11 mouse cellular contexts compared by ENCODE assay signal in the genomic region with DNA sequence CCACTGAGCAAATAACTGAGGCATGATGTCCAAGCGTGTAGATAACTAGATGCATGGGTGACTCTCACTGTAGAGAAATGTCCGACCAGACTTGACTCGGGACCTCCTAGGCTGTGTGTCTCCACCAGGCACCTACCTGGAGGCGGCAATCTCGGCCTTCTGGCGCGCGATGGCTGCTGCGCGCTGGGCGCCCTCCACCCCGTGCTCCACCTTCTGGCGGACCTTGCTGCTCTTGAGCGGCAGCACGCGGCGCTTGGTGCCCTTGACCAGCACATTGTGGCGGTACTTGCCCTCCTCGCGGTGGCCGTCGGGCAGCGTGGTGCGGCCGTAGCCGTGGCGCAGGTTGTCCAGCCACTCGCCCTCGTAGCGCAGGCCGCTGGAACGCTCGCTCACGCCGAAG. TPM values are rescaled to one million over a fixed set of nuclear protein-coding genes. Genes with fewer than 3 reads are reported as not detected.
DNase-seq lines count a peak whose midpoint lies in the region; ATAC-seq and TF ChIP-seq lines count a peak whose summit lies in the region.
"Had no signal": no experiment of that assay in that cellular context is flagged by ENCODE, and none has a peak within 500 bp of the region (broad histone marks: within the 10 kb centered on the region; RNA-seq: fewer than 3 reads in every experiment).

No protein-coding gene starts in this region.

- H3K4me2 ChIP-seq in intestine, embryonic 15.5 days (replicated peaks), result peak overlapping the region; percentile 24; the same call in 1 of the 2 replicates
- H3K4me2 ChIP-seq in intestine, postnatal 0 days (replicated peaks; ENCODE audit: low read depth), result no peak overlapping the region
- 0 out of 2 replicates have a peak overlapping the region, but pooled peaks have one; percentile 37 for H3K4me2 ChIP-seq in limb, embryonic 13.5 days (replicated peaks)

- no peaks in the 10 kb centered on the region for H3K27me3 ChIP-seq in heart, adult 2 months (ENCODE audit: control insufficient read depth, insufficient read depth, low read length)
- peaks cover 33% of the 10 kb centered on the region for H3K27me3 ChIP-seq in intestine, embryonic 15.5 days (replicated peaks)
- peaks cover 14% of the 10 kb centered on the region for H3K27me3 ChIP-seq in intestine, postnatal 0 days (replicated peaks; ENCODE audit: control insufficient read depth, insufficient read depth, low read length)
- H3K27me3 ChIP-seq in limb, embryonic 13.5 days, result peaks cover 54% of the 10 kb centered on the region
- H3K27me3 ChIP-seq in thymus, adult 2 months (ENCODE audit: control insufficient read depth, insufficient read depth, low read length), result no peaks in the 10 kb centered on the region

- WGBS in heart, adult 2 months, result 36% methylated on average over 35 of the region's 35 CpGs
- 52% methylated on average over 35 of the region's 35 CpGs for WGBS in intestine, embryonic 15.5 days
- 42% methylated on average over 35 of the region's 35 CpGs for WGBS in intestine, postnatal 0 days
- 47% methylated on average over 35 of the region's 35 CpGs for WGBS in limb, embryonic 13.5 days
- 44% methylated on average over 35 of the region's 35 CpGs for WGBS in thymus, adult 2 months

- intact Hi-C loops in heart, adult 2 months (cut with DNase I), result no loop called here
- intact Hi-C loops in heart, postnatal 14 days (cut with DNase I), result no loop called here

- H3K9me3 ChIP-seq in intestine, embryonic 15.5 days, result no peaks in the 10 kb centered on the region
- no peaks in the 10 kb centered on the region for H3K9me3 ChIP-seq in intestine, postnatal 0 days (ENCODE audit: control insufficient read depth)
- no peaks in the 10 kb centered on the region for H3K9me3 ChIP-seq in limb, embryonic 13.5 days

- 0 out of 2 replicates have a peak, but pooled peaks have one; percentile 9 for TF ChIP-seq CTCF in heart, adult 2 months (IDR thresholded peaks at IDR 0.05)
- no peak for TF ChIP-seq CTCF in intestine, postnatal 0 days (IDR thresholded peaks at IDR 0.05; ENCODE audit: low read depth)
- no peak for TF ChIP-seq CTCF in thymus, adult 2 months (IDR thresholded peaks at IDR 0.05; ENCODE audit: borderline replicate concordance, control insufficient read depth, extremely low read depth, insufficient read depth, low read length, poor library complexity)

- no peak for ATAC-seq in intestine, embryonic 15.5 days
- ATAC-seq in intestine, postnatal 0 days, result no peak
- ATAC-seq in limb, embryonic 13.5 days (ENCODE audit: low FRiP score, low read depth), result no peak

- H3K27ac ChIP-seq in heart, adult 2 months, result peak overlapping the region; percentile 13; the same call in 1 of the 2 replicates
- no peak overlapping the region for H3K27ac ChIP-seq in intestine, embryonic 15.5 days
- no peak overlapping the region for H3K27ac ChIP-seq in intestine, postnatal 0 days (ENCODE audit: low read depth, low read length)
- H3K27ac ChIP-seq in limb, embryonic 13.5 days, result no peak overlapping the region
- no peak overlapping the region for H3K27ac ChIP-seq in thymus, adult 2 months (ENCODE audit: control insufficient read depth, insufficient read depth, low read length)
- H3K27ac ChIP-seq: layer of hippocampus, adult 2 months; liver, embryonic 14.5 days had no signal

- no peak overlapping the region for H3K4me3 ChIP-seq in heart, adult 2 months
- no peak overlapping the region for H3K4me3 ChIP-seq in intestine, embryonic 15.5 days (replicated peaks)
- H3K4me3 ChIP-seq in intestine, postnatal 0 days (ENCODE audit: low read depth, low read length), result no peak overlapping the region
- H3K4me3 ChIP-seq in limb, embryonic 13.5 days, result peak overlapping the region; percentile 7; the same call in 1 of the 2 replicates
- H3K4me3 ChIP-seq in thymus, adult 2 months (ENCODE audit: control insufficient read depth, insufficient read depth, low read length), result no peak overlapping the region
- H3K4me3 ChIP-seq: layer of hippocampus, adult 2 months had no signal

- TF ChIP-seq EP300 in heart, adult 2 months (IDR thresholded peaks at IDR 0.05; ENCODE audit: insufficient read depth, low read depth, low read length), result no peak

- TF ChIP-seq POLR2A in heart, adult 2 months (IDR thresholded peaks at IDR 0.05; ENCODE audit: insufficient read depth, low read depth, low read length), result no peak
- TF ChIP-seq POLR2A in thymus, adult 2 months (IDR thresholded peaks at IDR 0.05; ENCODE audit: control insufficient read depth, extremely low read depth, insufficient read depth, low read length, poor library complexity), result no peak

- H3K4me1 ChIP-seq in heart, adult 2 months (ENCODE audit: control insufficient read depth, insufficient read depth, low read length), result peaks cover 14% of the 10 kb centered on the region
- H3K4me1 ChIP-seq in intestine, embryonic 15.5 days (replicated peaks), result no peaks in the 10 kb centered on the region
- no peaks in the 10 kb centered on the region for H3K4me1 ChIP-seq in intestine, postnatal 0 days (replicated peaks; ENCODE audit: control insufficient read depth, insufficient read depth, low read length)
- H3K4me1 ChIP-seq in limb, embryonic 13.5 days, result no peaks in the 10 kb centered on the region
- no peaks in the 10 kb centered on the region for H3K4me1 ChIP-seq in thymus, adult 2 months (replicated peaks; ENCODE audit: control insufficient read depth, insufficient read depth, low read length)

- H3K79me2 ChIP-seq in heart, adult 2 months (replicated peaks; ENCODE audit: control insufficient read depth, insufficient read depth, low read length), result no peaks in the 10 kb centered on the region

- DNase-seq in heart, adult 2 months, result peak; percentile 36 to 46
- no peak for DNase-seq in heart, postnatal 14 days
- DNase-seq in R1 (ENCODE audit: low read depth, low spot score), result peak; percentile 32
- no peak for DNase-seq in cerebellum, adult 9-10 months
- DNase-seq in thymus, adult 2 months, result no peak
- DNase-seq: cerebellum, postnatal 36 days had no signal

- peaks cover 2% of the 10 kb centered on the region; the same call in 1 of the 2 replicates for H3K36me3 ChIP-seq in heart, adult 2 months (ENCODE audit: control insufficient read depth, insufficient read depth, low read length)
- H3K36me3 ChIP-seq in intestine, embryonic 15.5 days, result no peaks in the 10 kb centered on the region; the same call in 1 of the 2 replicates
- no peaks in the 10 kb centered on the region for H3K36me3 ChIP-seq in intestine, postnatal 0 days (ENCODE audit: control insufficient read depth, insufficient read depth)
- H3K36me3 ChIP-seq in limb, embryonic 13.5 days, result no peaks in the 10 kb centered on the region
- H3K36me3 ChIP-seq in thymus, adult 2 months (ENCODE audit: control insufficient read depth, insufficient read depth, low read length), result no peaks in the 10 kb centered on the region

- peak overlapping the region; percentile 14; the same call in 1 of the 2 replicates for H3K9ac ChIP-seq in heart, adult 2 months (ENCODE audit: low read depth, low read length)
- no peak overlapping the region for H3K9ac ChIP-seq in intestine, embryonic 15.5 days
- H3K9ac ChIP-seq in intestine, postnatal 0 days (ENCODE audit: low read depth, low read length), result no peak overlapping the region
- no peak overlapping the region for H3K9ac ChIP-seq in limb, embryonic 13.5 days
- H3K9ac ChIP-seq: liver, embryonic 14.5 days had no signal

RNA-seq across cellular contexts. Expression of a gene that starts 22.3 kb away (rescaled TPM):
- total RNA-seq in heart, adult 2 months (2021), result 100 to 1,000 TPM; 389 to 391 TPM
- 193 and 253 TPM in 2 replicates for polyA plus RNA-seq in heart, adult 2 months (2012; rRNA removed)
- 100 to 1,000 TPM; 401 to 402 TPM for total RNA-seq in heart, postnatal 14 days (2021)
- polyA plus RNA-seq in intestine, embryonic 15.5 days (2015; fragmentation: Nextera tagmentation; extraction: Ambion mirVana), result 8.5 and 9.8 TPM in 2 replicates
- polyA plus RNA-seq in intestine, postnatal 0 days (2015; fragmentation: Nextera tagmentation; extraction: Ambion mirVana), result 9.8 and 10.0 TPM in 2 replicates
- polyA plus RNA-seq in limb, embryonic 13.5 days (2015; fragmentation: Nextera tagmentation; extraction: Ambion mirVana), result 2.4 and 2.7 TPM in 2 replicates
- 3.3 and 14.7 TPM in 2 replicates for polyA plus RNA-seq in thymus, adult 2 months (2012; rRNA removed)

RNA-seq across cellular contexts. Expression of a gene that starts 49.0 kb away (rescaled TPM):
- 10 to 100 TPM; 19.6 to 21.2 TPM for total RNA-seq in heart, adult 2 months (2021)
- 9.7 and 16.4 TPM in 2 replicates for polyA plus RNA-seq in heart, adult 2 months (2012; rRNA removed)
- 10 to 100 TPM; 22.3 to 25.3 TPM for total RNA-seq in heart, postnatal 14 days (2021)
- 83.2 and 87.4 TPM in 2 replicates for polyA plus RNA-seq in intestine, embryonic 15.5 days (2015; fragmentation: Nextera tagmentation; extraction: Ambion mirVana)
- polyA plus RNA-seq in intestine, postnatal 0 days (2015; fragmentation: Nextera tagmentation; extraction: Ambion mirVana), result 62.3 and 64.5 TPM in 2 replicates
- 95.8 and 96.5 TPM in 2 replicates for polyA plus RNA-seq in limb, embryonic 13.5 days (2015; fragmentation: Nextera tagmentation; extraction: Ambion mirVana)
- polyA plus RNA-seq in thymus, adult 2 months (2012; rRNA removed), result 18.5 and 19.3 TPM in 2 replicates

Comparison
In these comparisons a context has a peak if more than half of its experiments do, and no peak if none do; other contexts are left out.
1. DNase-seq: peak in heart, adult 2 months (2 of 2) and R1 (single experiment); none in heart, postnatal 14 days (0 of 2), cerebellum, adult 9-10 months (single experiment) and thymus, adult 2 months (single experiment).
2. RNA of a gene that starts 22.3 kb away (polyA plus RNA-seq): 193 to 253 TPM in heart, adult 2 months; 3.3 to 14.7 TPM in thymus, adult 2 months, 9.8 to 10.0 TPM in intestine, postnatal 0 days, 8.5 to 9.8 TPM in intestine, embryonic 15.5 days and 2.4 to 2.7 TPM in limb, embryonic 13.5 days; every median in the first group is over 10 times any median in the second.